Comparison of ENCODE assay signal across 10 mouse cellular contexts in the genomic region with DNA sequence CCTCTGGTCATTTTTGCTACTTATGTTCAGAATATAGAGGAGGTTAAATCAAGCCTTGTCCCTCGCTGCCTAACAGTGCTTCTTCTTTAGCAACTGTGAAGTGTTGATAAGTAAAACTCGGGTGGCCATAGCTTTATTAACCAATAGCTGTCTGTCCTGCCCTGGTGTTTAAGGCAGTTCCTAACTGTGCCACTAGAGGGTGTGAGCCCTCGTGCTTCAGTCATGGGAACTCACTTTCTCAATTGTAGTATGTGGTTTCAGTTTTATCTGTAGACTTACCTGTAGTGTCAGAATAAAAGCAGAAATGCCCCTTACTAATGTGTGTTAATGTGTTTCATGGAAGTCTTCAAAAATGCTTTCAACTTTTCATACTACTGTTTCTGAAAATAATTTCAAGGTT. TPM values are rescaled to one million over a fixed set of nuclear protein-coding genes. Genes with fewer than 3 reads are reported as not detected.
A peak's percentile ranks its signal among the peaks of the same experiment; 100 is the strongest.
DNase-seq lines count a peak whose midpoint lies in the region; ATAC-seq and TF ChIP-seq lines count a peak whose summit lies in the region.
"Had no signal": no experiment of that assay in that cellular context is flagged by ENCODE, and none has a peak within 500 bp of the region (broad histone marks: within the 10 kb centered on the region; RNA-seq: fewer than 3 reads in every experiment).

No protein-coding gene starts in this region.

- H3K4me2 ChIP-seq in kidney, embryonic 15.5 days = no peak overlapping the region
- H3K4me2 ChIP-seq: neural tube, embryonic 12.5 days had no signal

- H3K27me3 ChIP-seq in kidney, embryonic 15.5 days = no peaks in the 10 kb centered on the region
- H3K27me3 ChIP-seq in G1E (ENCODE audit: insufficient read depth, low read length) = no peaks in the 10 kb centered on the region
- H3K27me3 ChIP-seq: neural tube, embryonic 12.5 days had no signal

- H3K27ac ChIP-seq in kidney, embryonic 15.5 days = no peak overlapping the region
- H3K27ac ChIP-seq: neural tube, embryonic 12.5 days had no signal

- H3K9ac ChIP-seq in kidney, embryonic 15.5 days = no peak overlapping the region
- H3K9ac ChIP-seq: neural tube, embryonic 12.5 days had no signal

- TF ChIP-seq CTCF in G1E (IDR thresholded peaks at IDR 0.05; ENCODE audit: low read depth, low read length) = peak; percentile 95

- WGBS in kidney, embryonic 15.5 days = 13% methylated on average over 3 of the region's 3 CpGs

- peaks cover 51% of the 10 kb centered on the region for H3K36me3 ChIP-seq in kidney, embryonic 15.5 days
- H3K36me3 ChIP-seq in G1E (replicated peaks) = peaks cover 77% of the 10 kb centered on the region

- DNase-seq in kidney, adult 11 months = peak; percentile 62
- DNase-seq in G1E (ENCODE audit: low spot score) = peak; percentile 45
- DNase-seq in cerebellum, adult 8-10 months = peak; percentile 43
- peak; percentile 56 to 72 for DNase-seq in layer of hippocampus, postnatal 14 days (ENCODE audit: low spot score in 2 of 2)
- peak; percentile 62 to 84 for DNase-seq in lung, postnatal 4 days
- DNase-seq in spleen, postnatal 36 days (ENCODE audit: low spot score in 2 of 2) = peak; percentile 66 to 76

- no peak overlapping the region for H3K4me3 ChIP-seq in kidney, embryonic 15.5 days (replicated peaks)
- H3K4me3 ChIP-seq in G1E (ENCODE audit: low read depth, low read length) = no peak overlapping the region; the same call in 1 of the 2 replicates
- H3K4me3 ChIP-seq: erythroblast, embryonic 14.5 days; neural tube, embryonic 12.5 days had no signal

- H3K4me1 ChIP-seq in kidney, embryonic 15.5 days = peaks cover 37% of the 10 kb centered on the region
- peaks cover 72% of the 10 kb centered on the region for H3K4me1 ChIP-seq in G1E (ENCODE audit: insufficient read depth, low read depth, low read length)

- H3K9me3 ChIP-seq in kidney, embryonic 15.5 days (replicated peaks) = no peaks in the 10 kb centered on the region
- H3K9me3 ChIP-seq in G1E (replicated peaks) = no peaks in the 10 kb centered on the region
- H3K9me3 ChIP-seq: neural tube, embryonic 12.5 days had no signal

- no peak for ATAC-seq in kidney, embryonic 15.5 days (replicated peaks; ENCODE audit: low FRiP score)
- ATAC-seq in G1E (ENCODE audit: extremely low read depth, insufficient number of reproducible peaks, low FRiP score, poor library complexity, severe bottlenecking) = peak; percentile 51
- peak; percentile 71 for ATAC-seq in granulocyte monocyte progenitor cell, adult 5-6 weeks (replicated peaks; ENCODE audit: poor library complexity, severe bottlenecking)

RNA-seq across cellular contexts. Expression of gene 2410004B18Rik, which starts 4.2 kb away (rescaled TPM):
- polyA plus RNA-seq in kidney, embryonic 15.5 days (2015; fragmentation: Nextera tagmentation; extraction: Ambion mirVana) = 50.2 and 52.7 TPM in 2 replicates
- total RNA-seq in G1E (2014; fragmentation: Nextera tagmentation) (24.8 and 26.9 TPM in 2 replicates), G1E (2017) (57.5 and 60.6 TPM in 2 replicates)
- 45.9 and 57.4 TPM in 2 replicates for polyA plus RNA-seq in G1E (2012)
- 9.7 and 16.0 TPM in 2 replicates for total RNA-seq in granulocyte monocyte progenitor cell, adult 5-6 weeks (2014; fragmentation: Nextera tagmentation)
- 15.9 and 18.6 TPM in 2 replicates for total RNA-seq in granulocyte monocyte progenitor cell, adult 5-6 weeks (2017)
- 10 to 100 TPM; 38.1 to 40.3 TPM for total RNA-seq in layer of hippocampus, postnatal 14 days (2021)

RNA-seq across cellular contexts. Expression of gene Bcl10, which starts 19.4 kb away (rescaled TPM):
- 52.2 and 53.5 TPM in 2 replicates for polyA plus RNA-seq in kidney, embryonic 15.5 days (2015; fragmentation: Nextera tagmentation; extraction: Ambion mirVana)
- total RNA-seq in G1E (2014; fragmentation: Nextera tagmentation) (34.2 and 42.4 TPM in 2 replicates), G1E (2017) (51.3 and 53.9 TPM in 2 replicates)
- polyA plus RNA-seq in G1E (2012) = 17.5 and 24.4 TPM in 2 replicates
- 23.8 and 47.4 TPM in 2 replicates for total RNA-seq in granulocyte monocyte progenitor cell, adult 5-6 weeks (2014; fragmentation: Nextera tagmentation)
- total RNA-seq in granulocyte monocyte progenitor cell, adult 5-6 weeks (2017) = 37.1 and 48.8 TPM in 2 replicates
- total RNA-seq in layer of hippocampus, postnatal 14 days (2021) = 10 to 100 TPM; 14.9 to 15.6 TPM

RNA-seq across cellular contexts. Expression of gene Syde2, which starts 45.7 kb away (rescaled TPM):
- 1.4 and 1.8 TPM in 2 replicates for polyA plus RNA-seq in kidney, embryonic 15.5 days (2015; fragmentation: Nextera tagmentation; extraction: Ambion mirVana)
- 0.34 TPM in 1 of 2 replicates, not detected in the other for total RNA-seq in G1E (2014; fragmentation: Nextera tagmentation)
- 0.12 and 0.76 TPM in 2 replicates for total RNA-seq in G1E (2017)
- 0.02 TPM in 1 of 2 replicates, not detected in the other for polyA plus RNA-seq in G1E (2012)
- total RNA-seq in granulocyte monocyte progenitor cell, adult 5-6 weeks (2014; fragmentation: Nextera tagmentation) = 2.3 and 5.3 TPM in 2 replicates
- total RNA-seq in granulocyte monocyte progenitor cell, adult 5-6 weeks (2017) = 2.7 and 3.6 TPM in 2 replicates
- 1 to 10 TPM; 4.4 to 5.0 TPM for total RNA-seq in layer of hippocampus, postnatal 14 days (2021)
- polyA plus RNA-seq: erythroblast, embryonic 14.5 days had no signal
